Mouse (Mus musculus): Measurements from ENCODE around the gene Cdkn2aipnl.

GRCm38 (mm10) chr11:51945548-51945947 is 21.9 kb upstream of the Cdkn2aipnl start:
- TF ChIP-seq CTCF (IDR thresholded peaks at IDR 0.05; ENCODE audit: low read depth) (no peak), EP300 (IDR thresholded peaks at IDR 0.05; ENCODE audit: low read depth) (no peak)
